Mouse (Mus musculus): ENCODE results near the gene Gla. TPM values are rescaled to one million over a fixed set of nuclear protein-coding genes. Genes with fewer than 3 reads are reported as not detected.

Gla gene
- 4.0 and 5.1 TPM in 2 replicates for polyA plus RNA-seq (2014; fragmentation: Nextera tagmentation; extraction: Ambion mirVana)

GRCm38 (mm10) chrX:134600659-134601379 lies at the start of gene Gla, which contains the start of gene Hnrnph2:
Gla (minus strand) TSS chrX:134601125.
Hnrnph2 (plus strand) TSS chrX:134601179.
- Histone ChIP-seq H3K4me1 (ENCODE audit: control insufficient read depth, insufficient read depth, low read length) (no peaks in the 10 kb centered on the region), H3K4me2 (ENCODE audit: low read depth, severe bottlenecking) (peak within 1 kb of the TSS; percentile 42), H3K27me3 (ENCODE audit: control insufficient read depth, insufficient read depth, low read length) (0 out of 2 replicates have a peak, but pooled peaks cover 4% of the 10 kb centered on the region), H3K36me3 (ENCODE audit: control insufficient read depth, insufficient read depth, low read length) (no peaks in the 10 kb centered on the region), H3K9ac (ENCODE audit: low read length) (peak within 1 kb of the TSS; percentile 56), H3K4me3 (ENCODE audit: low read depth, low read length) (peak within 1 kb of the TSS; percentile 49), H3K27ac (replicated peaks; ENCODE audit: low read depth, low read length) (peak within 1 kb of the TSS; percentile 79), H3K9me3 (ENCODE audit: control insufficient read depth, low read length) (no peaks in the 10 kb centered on the region)
- DNase-seq (ENCODE audit: low spot score) (peak; percentile 89), ATAC-seq (ENCODE audit: insufficient number of reproducible peaks, low FRiP score, low TSS enrichment, low read depth) (peak; percentile 98)
- WGBS: 18% methylated on average over 33 of the region's 33 CpGs

GRCm38 (mm10) chrX:134648031-134648692 lies 47.2 kb upstream of the Gla start:
- H3K4me1 ChIP-seq (ENCODE audit: control insufficient read depth, insufficient read depth, low read length): no peaks in the 10 kb centered on the region
- H3K27me3 ChIP-seq (ENCODE audit: control insufficient read depth, insufficient read depth, low read length): no peaks in the 10 kb centered on the region
- no peak overlapping the region for H3K9ac ChIP-seq (ENCODE audit: low read length)
- no peak overlapping the region for H3K4me2 ChIP-seq (ENCODE audit: low read depth, severe bottlenecking)
- no peak overlapping the region for H3K27ac ChIP-seq (replicated peaks; ENCODE audit: low read depth, low read length)
- H3K4me3 ChIP-seq (ENCODE audit: low read depth, low read length): no peak overlapping the region
- DNase-seq (ENCODE audit: low spot score) (peak; percentile 89), ATAC-seq (ENCODE audit: insufficient number of reproducible peaks, low FRiP score, low TSS enrichment, low read depth) (0 out of 2 replicates have a peak, but pooled peaks have one; percentile 47)
- no peaks in the 10 kb centered on the region for H3K36me3 ChIP-seq (ENCODE audit: control insufficient read depth, insufficient read depth, low read length)
- 20% methylated on average over 11 of the region's 11 CpGs for WGBS
- no peaks in the 10 kb centered on the region for H3K9me3 ChIP-seq (ENCODE audit: control insufficient read depth, low read length)

GRCm38 (mm10) chrX:134647421-134647820 lies 46.5 kb upstream of the Gla start:
- H3K9ac ChIP-seq (ENCODE audit: low read length): no peak overlapping the region
- H3K4me1 ChIP-seq (ENCODE audit: control insufficient read depth, insufficient read depth, low read length): no peaks in the 10 kb centered on the region
- 76% methylated on average over 8 of the region's 8 CpGs for WGBS
- H3K4me3 ChIP-seq (ENCODE audit: low read depth, low read length): no peak overlapping the region
- no peaks in the 10 kb centered on the region for H3K27me3 ChIP-seq (ENCODE audit: control insufficient read depth, insufficient read depth, low read length)
- H3K4me2 ChIP-seq (ENCODE audit: low read depth, severe bottlenecking): no peak overlapping the region
- no peak overlapping the region for H3K27ac ChIP-seq (replicated peaks; ENCODE audit: low read depth, low read length)
- no peak for DNase-seq (ENCODE audit: low spot score)
- ATAC-seq (ENCODE audit: insufficient number of reproducible peaks, low FRiP score, low TSS enrichment, low read depth): no peak
- H3K9me3 ChIP-seq (ENCODE audit: control insufficient read depth, low read length): no peaks in the 10 kb centered on the region
- no peaks in the 10 kb centered on the region for H3K36me3 ChIP-seq (ENCODE audit: control insufficient read depth, insufficient read depth, low read length)

- Histone ChIP-seq H3K27ac (replicated peaks; ENCODE audit: low read depth, low read length) (no peak overlapping the region), H3K4me3 (ENCODE audit: low read depth, low read length) (no peak overlapping the region), H3K9me3 (ENCODE audit: control insufficient read depth, low read length) (no peaks in the 10 kb centered on the region), H3K9ac (ENCODE audit: low read length) (no peak overlapping the region), H3K36me3 (ENCODE audit: control insufficient read depth, insufficient read depth, low read length) (no peaks in the 10 kb centered on the region), H3K27me3 (ENCODE audit: control insufficient read depth, insufficient read depth, low read length) (no peaks in the 10 kb centered on the region), H3K4me1 (ENCODE audit: control insufficient read depth, insufficient read depth, low read length) (no peaks in the 10 kb centered on the region), H3K4me2 (ENCODE audit: low read depth, severe bottlenecking) (no peak overlapping the region)
- ATAC-seq (ENCODE audit: insufficient number of reproducible peaks, low FRiP score, low TSS enrichment, low read depth): no peak
- WGBS: 94% methylated on average over 1 of the region's 1 CpGs
- DNase-seq (ENCODE audit: low spot score): no peak
Observed at GRCm38 (mm10) chrX:134646338-134646737, 45.4 kb upstream of the Gla start.

GRCm38 (mm10) chrX:134641000-134641760 lies 40.3 kb upstream of the Gla start:
- H3K9me3 ChIP-seq (ENCODE audit: control insufficient read depth, low read length): no peaks in the 10 kb centered on the region
- 75% methylated on average over 10 of the region's 10 CpGs for WGBS
- H3K4me3 ChIP-seq (ENCODE audit: low read depth, low read length): no peak overlapping the region
- ATAC-seq (ENCODE audit: insufficient number of reproducible peaks, low FRiP score, low TSS enrichment, low read depth) (no peak), DNase-seq (ENCODE audit: low spot score) (no peak)
- no peaks in the 10 kb centered on the region for H3K36me3 ChIP-seq (ENCODE audit: control insufficient read depth, insufficient read depth, low read length)
- H3K27ac ChIP-seq (replicated peaks; ENCODE audit: low read depth, low read length): no peak overlapping the region
- no peak overlapping the region for H3K4me2 ChIP-seq (ENCODE audit: low read depth, severe bottlenecking)
- no peaks in the 10 kb centered on the region for H3K27me3 ChIP-seq (ENCODE audit: control insufficient read depth, insufficient read depth, low read length)
- no peaks in the 10 kb centered on the region for H3K4me1 ChIP-seq (ENCODE audit: control insufficient read depth, insufficient read depth, low read length)
- H3K9ac ChIP-seq (ENCODE audit: low read length): no peak overlapping the region

GRCm38 (mm10) chrX:134635860-134636259 lies 34.9 kb upstream of the Gla start:
- 64% methylated on average over 3 of the region's 3 CpGs for WGBS
- H3K4me2 ChIP-seq (ENCODE audit: low read depth, severe bottlenecking): no peak overlapping the region
- H3K36me3 ChIP-seq (ENCODE audit: control insufficient read depth, insufficient read depth, low read length): no peaks in the 10 kb centered on the region
- no peaks in the 10 kb centered on the region for H3K4me1 ChIP-seq (ENCODE audit: control insufficient read depth, insufficient read depth, low read length)
- H3K4me3 ChIP-seq (ENCODE audit: low read depth, low read length): no peak overlapping the region
- H3K9ac ChIP-seq (ENCODE audit: low read length): no peak overlapping the region
- ATAC-seq (ENCODE audit: insufficient number of reproducible peaks, low FRiP score, low TSS enrichment, low read depth) (no peak), DNase-seq (ENCODE audit: low spot score) (no peak)
- H3K27me3 ChIP-seq (ENCODE audit: control insufficient read depth, insufficient read depth, low read length): no peaks in the 10 kb centered on the region
- no peaks in the 10 kb centered on the region for H3K9me3 ChIP-seq (ENCODE audit: control insufficient read depth, low read length)
- H3K27ac ChIP-seq (replicated peaks; ENCODE audit: low read depth, low read length): no peak overlapping the region

- Histone ChIP-seq H3K9ac (ENCODE audit: low read length) (no peak overlapping the region), H3K4me3 (ENCODE audit: low read depth, low read length) (no peak overlapping the region), H3K36me3 (ENCODE audit: control insufficient read depth, insufficient read depth, low read length) (no peaks in the 10 kb centered on the region), H3K27me3 (ENCODE audit: control insufficient read depth, insufficient read depth, low read length) (no peaks in the 10 kb centered on the region), H3K4me1 (ENCODE audit: control insufficient read depth, insufficient read depth, low read length) (no peaks in the 10 kb centered on the region), H3K4me2 (ENCODE audit: low read depth, severe bottlenecking) (no peak overlapping the region), H3K9me3 (ENCODE audit: control insufficient read depth, low read length) (no peaks in the 10 kb centered on the region), H3K27ac (replicated peaks; ENCODE audit: low read depth, low read length) (no peak overlapping the region)
- ATAC-seq (ENCODE audit: insufficient number of reproducible peaks, low FRiP score, low TSS enrichment, low read depth) (no peak), DNase-seq (ENCODE audit: low spot score) (no peak)
- WGBS: 58% methylated on average over 3 of the region's 3 CpGs
Observed at GRCm38 (mm10) chrX:134635111-134635510, 34.2 kb upstream of the Gla start.

GRCm38 (mm10) chrX:134632710-134633109 lies 31.8 kb upstream of the Gla start:
- H3K4me2 ChIP-seq (ENCODE audit: low read depth, severe bottlenecking): no peak overlapping the region
- no peak for ATAC-seq (ENCODE audit: insufficient number of reproducible peaks, low FRiP score, low TSS enrichment, low read depth)
- no peak overlapping the region for H3K9ac ChIP-seq (ENCODE audit: low read length)
- DNase-seq (ENCODE audit: low spot score): no peak
- H3K27ac ChIP-seq (replicated peaks; ENCODE audit: low read depth, low read length): no peak overlapping the region
- no peaks in the 10 kb centered on the region for H3K27me3 ChIP-seq (ENCODE audit: control insufficient read depth, insufficient read depth, low read length)
- no peaks in the 10 kb centered on the region for H3K4me1 ChIP-seq (ENCODE audit: control insufficient read depth, insufficient read depth, low read length)
- no peaks in the 10 kb centered on the region for H3K36me3 ChIP-seq (ENCODE audit: control insufficient read depth, insufficient read depth, low read length)
- WGBS: 96% methylated on average over 5 of the region's 5 CpGs
- H3K4me3 ChIP-seq (ENCODE audit: low read depth, low read length): no peak overlapping the region
- H3K9me3 ChIP-seq (ENCODE audit: control insufficient read depth, low read length): no peaks in the 10 kb centered on the region

All from limb, embryonic 11.5 days (tissue).